Mouse (Mus musculus): ENCODE results near the gene Dnah7b.

- no peak for TF ChIP-seq POLR2A (IDR thresholded peaks at IDR 0.05; ENCODE audit: insufficient read depth, low read depth, low read length)
- TF ChIP-seq CTCF (IDR thresholded peaks at IDR 0.05; ENCODE audit: insufficient read depth, low read depth, low read length): no peak
These were observed 47.6 kb upstream of the Dnah7b start for GRCm38 (mm10) chr1:46018382-46018977.
